12 mouse cellular contexts compared by ENCODE assay signal in genomic region chr13:42245753-42246409, GRCm38 (mm10). TPM values are rescaled to one million over a fixed set of nuclear protein-coding genes. Genes with fewer than 3 reads are reported as not detected.
DNase-seq lines count a peak whose midpoint lies in the region; ATAC-seq and TF ChIP-seq lines count a peak whose summit lies in the region.
"Had no signal": no experiment of that assay in that cellular context is flagged by ENCODE, and none has a peak within 500 bp of the region (broad histone marks: within the 10 kb centered on the region; RNA-seq: fewer than 3 reads in every experiment).

No protein-coding gene starts in this region.

- no peak overlapping the region for H3K4me2 ChIP-seq in heart, embryonic 12.5 days
- no peak overlapping the region for H3K4me2 ChIP-seq in forebrain, embryonic 13.5 days
- H3K4me2 ChIP-seq: hindbrain, embryonic 13.5 days; neural tube, embryonic 12.5 days had no signal

- peak; percentile 45; the same call in 1 of the 2 replicates for ATAC-seq in heart, embryonic 12.5 days (ENCODE audit: insufficient number of reproducible peaks, low FRiP score)
- ATAC-seq in forebrain, embryonic 13.5 days = no peak
- ATAC-seq: lung, postnatal 0 days had no signal

- no peak for TF ChIP-seq POLR2A in MEL (IDR thresholded peaks at IDR 0.05; ENCODE audit: control insufficient read depth in 1 of 2, insufficient read depth in 1 of 2, low read depth in 1 of 2, low read length in 2 of 2, poor library complexity in 1 of 2)

- no peak for DNase-seq in gastrocnemius, adult 2 months
- no peak for DNase-seq in gastrocnemius, postnatal 25 days
- DNase-seq in MEL (ENCODE audit: low read depth, low spot score) = peak; percentile 21
- DNase-seq in gastrocnemius, postnatal 4 days (ENCODE audit: low spot score in 2 of 2) = no peak
- no peak for DNase-seq in right cerebral cortex, postnatal 36 days (ENCODE audit: low spot score in 2 of 2)
- DNase-seq: cerebellum, adult 2 months had no signal

- H3K27me3 ChIP-seq in MEL (ENCODE audit: control insufficient read depth in 1 of 2, insufficient read depth in 2 of 2, low read length in 2 of 2) = no peaks in the 10 kb centered on the region
- H3K27me3 ChIP-seq in heart, embryonic 12.5 days (replicated peaks) = no peaks in the 10 kb centered on the region
- no peaks in the 10 kb centered on the region for H3K27me3 ChIP-seq in megakaryocyte, embryonic 14.5 days (replicated peaks)
- H3K27me3 ChIP-seq in forebrain, embryonic 13.5 days = no peaks in the 10 kb centered on the region
- H3K27me3 ChIP-seq: hindbrain, embryonic 13.5 days; neural tube, embryonic 12.5 days had no signal

- H3K4me3 ChIP-seq in gastrocnemius, adult 2 months = peak overlapping the region; percentile 47
- H3K4me3 ChIP-seq in MEL (ENCODE audit: control insufficient read depth in 1 of 2, insufficient read depth in 1 of 2, low read depth in 2 of 2, low read length in 2 of 2) = no peak overlapping the region
- H3K4me3 ChIP-seq in heart, embryonic 12.5 days = no peak overlapping the region
- peak overlapping the region; percentile 89 for H3K4me3 ChIP-seq in megakaryocyte, embryonic 14.5 days (replicated peaks)
- H3K4me3 ChIP-seq in forebrain, embryonic 13.5 days = no peak overlapping the region
- H3K4me3 ChIP-seq: hindbrain, embryonic 13.5 days; neural tube, embryonic 12.5 days had no signal

- H3K9ac ChIP-seq in MEL (ENCODE audit: control insufficient read depth, low read depth, low read length, poor library complexity, severe bottlenecking) = no peak overlapping the region
- H3K9ac ChIP-seq in heart, embryonic 12.5 days = no peak overlapping the region
- H3K9ac ChIP-seq in forebrain, embryonic 13.5 days = no peak overlapping the region
- H3K9ac ChIP-seq: hindbrain, embryonic 13.5 days; neural tube, embryonic 12.5 days had no signal

- TF ChIP-seq RAD21 in MEL (IDR thresholded peaks at IDR 0.05; ENCODE audit: low read depth, low read length) = no peak

- H3K4me1 ChIP-seq in MEL (ENCODE audit: control insufficient read depth in 1 of 2, insufficient read depth in 2 of 2, low read length in 2 of 2) = peaks cover 0 to 9% of the 10 kb centered on the region in 2 experiments; a peak in 3 of 4 replicates
- peaks cover 24% of the 10 kb centered on the region for H3K4me1 ChIP-seq in heart, embryonic 12.5 days (replicated peaks)
- peaks cover 18% of the 10 kb centered on the region for H3K4me1 ChIP-seq in megakaryocyte, embryonic 14.5 days
- 0 out of 2 replicates have a peak, but pooled peaks cover 3% of the 10 kb centered on the region for H3K4me1 ChIP-seq in forebrain, embryonic 13.5 days
- H3K4me1 ChIP-seq: neural tube, embryonic 12.5 days had no signal

- intact Hi-C loops in gastrocnemius, adult 2 months (cut with DNase I) = loop anchor here (5.0 kb wide), 1 partner anchor 604 kb away; no protein-coding TSS in a partner anchor

- peaks cover 0 to 6% of the 10 kb centered on the region in 2 experiments; a peak in 2 of 4 replicates for H3K36me3 ChIP-seq in MEL (ENCODE audit: control insufficient read depth in 1 of 2, insufficient read depth in 2 of 2, low read length in 2 of 2)
- no peaks in the 10 kb centered on the region for H3K36me3 ChIP-seq in heart, embryonic 12.5 days
- no peaks in the 10 kb centered on the region for H3K36me3 ChIP-seq in megakaryocyte, embryonic 14.5 days (replicated peaks; ENCODE audit: low read length)
- no peaks in the 10 kb centered on the region for H3K36me3 ChIP-seq in forebrain, embryonic 13.5 days (ENCODE audit: poor library complexity, severe bottlenecking)
- H3K36me3 ChIP-seq: hindbrain, embryonic 13.5 days; neural tube, embryonic 12.5 days had no signal

- TF ChIP-seq CTCF in gastrocnemius, adult 2 months (IDR thresholded peaks at IDR 0.05) = no peak
- no peak for TF ChIP-seq CTCF in MEL (IDR thresholded peaks at IDR 0.05 in 2 of 3, conservative IDR thresholded peaks at IDR 0.05 in 1 of 3; ENCODE audit: control insufficient read depth in 1 of 3, insufficient read depth in 1 of 3, low read depth in 2 of 3, low read length in 3 of 3, poor library complexity in 1 of 3, severe bottlenecking in 1 of 3)

- TF ChIP-seq EP300 in MEL (IDR thresholded peaks at IDR 0.05; ENCODE audit: low read depth in 1 of 2, low read length in 2 of 2) = no peak

- H3K9me3 ChIP-seq in MEL (replicated peaks; ENCODE audit: insufficient read depth, low read length) = no peaks in the 10 kb centered on the region
- H3K9me3 ChIP-seq in heart, embryonic 12.5 days (replicated peaks) = no peaks in the 10 kb centered on the region
- no peaks in the 10 kb centered on the region for H3K9me3 ChIP-seq in megakaryocyte, embryonic 14.5 days
- H3K9me3 ChIP-seq in forebrain, embryonic 13.5 days (replicated peaks) = no peaks in the 10 kb centered on the region
- H3K9me3 ChIP-seq: hindbrain, embryonic 13.5 days; neural tube, embryonic 12.5 days had no signal

- H3K27ac ChIP-seq in gastrocnemius, adult 2 months = no peak overlapping the region
- H3K27ac ChIP-seq in MEL (ENCODE audit: control insufficient read depth, low read depth, low read length) = no peak overlapping the region
- H3K27ac ChIP-seq in heart, embryonic 12.5 days (ENCODE audit: poor library complexity, severe bottlenecking) = 0 out of 2 replicates have a peak overlapping the region, but pooled peaks have one; percentile 52
- H3K27ac ChIP-seq in forebrain, embryonic 13.5 days = no peak overlapping the region
- H3K27ac ChIP-seq: hindbrain, embryonic 13.5 days; neural tube, embryonic 12.5 days had no signal

- 29% methylated on average over 11 of the region's 11 CpGs for WGBS in heart, embryonic 12.5 days
- WGBS in forebrain, embryonic 13.5 days = 86% methylated on average over 11 of the region's 11 CpGs

- no peaks in the 10 kb centered on the region for H3K79me2 ChIP-seq in MEL (ENCODE audit: control insufficient read depth, insufficient read depth, low read length, poor library complexity)

TF ChIP-seq in MEL, 35 proteins besides CTCF, POLR2A, EP300 and RAD21:
- no peak for TF ChIP-seq POLR2AphosphoS2 (IDR thresholded peaks at IDR 0.05; ENCODE audit: low read length)
- no peak for TF ChIP-seq UBTF (IDR thresholded peaks at IDR 0.05; ENCODE audit: borderline replicate concordance, insufficient read depth, low read depth, low read length)
- TF ChIP-seq USF1 (IDR thresholded peaks at IDR 0.05; ENCODE audit: low read depth, low read length) = peak; percentile 51; the same call in 1 of the 2 replicates
- TF ChIP-seq ZNF384 (IDR thresholded peaks at IDR 0.05; ENCODE audit: low read depth, low read length) = no peak

RNA-seq across cellular contexts. Expression of gene Edn1, which starts 55.4 kb away (rescaled TPM):
- 1 to 10 TPM; 1.6 to 1.7 TPM for total RNA-seq in gastrocnemius, adult 2 months (2021)
- 1 to 10 TPM; 1.5 to 2.4 TPM for total RNA-seq in gastrocnemius, postnatal 25 days (2021)
- not detected in 2 replicates for total RNA-seq in MEL (2012; rRNA removed)
- not detected for polyA plus RNA-seq in MEL (2012; ENCODE audit: insufficient read depth in 1 of 2, insufficient read length in 2 of 2, low read depth in 1 of 2, low replicate concordance in 2 of 2, missing spikeins in 1 of 2)
- polyA plus RNA-seq in heart, embryonic 12.5 days (2016; fragmentation: Nextera tagmentation; extraction: Ambion mirVana) = 9.1 and 9.6 TPM in 2 replicates
- not detected in 2 replicates for polyA plus RNA-seq in megakaryocyte, embryonic 14.5 days (2012; ENCODE audit: insufficient read depth, low replicate concordance)
- polyA plus RNA-seq in forebrain, embryonic 13.5 days (2015; fragmentation: Nextera tagmentation; extraction: Ambion mirVana) = 0.82 and 1.1 TPM in 2 replicates
- 1 to 10 TPM; 2.0 to 2.1 TPM for total RNA-seq in gastrocnemius, postnatal 4 days (2021)

Comparison
In these comparisons a context has a peak if more than half of its experiments do, and no peak if none do; other contexts are left out.
1. H3K4me3 ChIP-seq: peak in gastrocnemius, adult 2 months (single experiment) and megakaryocyte, embryonic 14.5 days (single experiment); none in MEL (0 of 2), heart, embryonic 12.5 days (single experiment) and forebrain, embryonic 13.5 days (single experiment).